In genomic region chr12:28060281-28060680, GRCm38 (mm10) we compare ENCODE assay signal across 16 mouse cellular contexts.
"Had no signal": no experiment of that assay in that cellular context is flagged by ENCODE, and none has a peak within 500 bp of the region (broad histone marks: within the 10 kb centered on the region; RNA-seq: fewer than 3 reads in every experiment).

No protein-coding gene starts in this region.

- H3K36me3 ChIP-seq: liver, embryonic 13.5 days; liver, embryonic 15.5 days; midbrain, embryonic 13.5 days; midbrain, embryonic 15.5 days; neural tube, embryonic 12.5 days; stomach, embryonic 15.5 days had no signal

- H3K27me3 ChIP-seq: liver, embryonic 13.5 days; liver, embryonic 15.5 days; megakaryocyte, embryonic 14.5 days; midbrain, embryonic 13.5 days; midbrain, embryonic 15.5 days; neural tube, embryonic 12.5 days; stomach, embryonic 15.5 days had no signal

- DNase-seq: liver, embryonic 13.5 days; liver, postnatal 0 days; lung, postnatal 10 days; right cerebral cortex, postnatal 14 days; thymus, adult 2 months; thymus, postnatal 25 days; thymus, postnatal 4 days had no signal

- H3K9ac ChIP-seq: liver, embryonic 13.5 days; liver, embryonic 15.5 days; liver, postnatal 0 days; midbrain, embryonic 13.5 days; midbrain, embryonic 15.5 days; neural tube, embryonic 12.5 days; stomach, embryonic 15.5 days had no signal

- H3K4me2 ChIP-seq: liver, embryonic 13.5 days; liver, embryonic 15.5 days; midbrain, embryonic 11.5 days; midbrain, embryonic 13.5 days; midbrain, embryonic 15.5 days; neural tube, embryonic 12.5 days; stomach, embryonic 15.5 days had no signal

- H3K4me1 ChIP-seq: liver, embryonic 13.5 days; liver, embryonic 15.5 days; megakaryocyte, embryonic 14.5 days; stomach, embryonic 15.5 days had no signal

- ATAC-seq: liver, postnatal 0 days; midbrain, embryonic 13.5 days; midbrain, embryonic 15.5 days had no signal

- H3K9me3 ChIP-seq: liver, embryonic 13.5 days; liver, embryonic 15.5 days; midbrain, embryonic 13.5 days; midbrain, embryonic 15.5 days; neural tube, embryonic 12.5 days; stomach, embryonic 15.5 days had no signal

- H3K27ac ChIP-seq: liver, embryonic 13.5 days; liver, embryonic 15.5 days; macrophage; midbrain, embryonic 13.5 days; midbrain, embryonic 15.5 days; neural tube, embryonic 12.5 days; stomach, embryonic 15.5 days; stomach, postnatal 0 days had no signal

- H3K4me3 ChIP-seq: liver, embryonic 13.5 days; liver, embryonic 15.5 days; megakaryocyte, embryonic 14.5 days; midbrain, embryonic 13.5 days; midbrain, embryonic 15.5 days; neural tube, embryonic 12.5 days; stomach, embryonic 15.5 days had no signal
